Mouse (Mus musculus) gastrocnemius, postnatal 36 days (tissue): ENCODE data around the gene Cdh13. TPM values are rescaled to one million over a fixed set of nuclear protein-coding genes. Genes with fewer than 3 reads are reported as not detected.

Experiments
- DNase-seq, 2 experiments: peaks; one replicate each; pipeline ENCODE4 v3.0.0; 2022
- intact Hi-C: fragments of 180-260 bp; cut with DNase I; formaldehyde crosslinking; loops from one replicate; pipeline ENCODE4 v1.15.1; 2025
- total RNA-seq, 2 experiments: library from RNA; stranded (reverse); gene quantifications; 2 replicates each; pipeline ENCODE4 v1.2.3; 2021

The Cdh13 gene
- total RNA-seq, 2 experiments from 2014 or later = 110 to 120 TPM

- DNase-seq = no peak
- intact Hi-C loops = no loop called here
Measured at GRCm38 (mm10) chr8:118639606-118640005, 356.1 kb downstream of the Cdh13 start.

DNA sequence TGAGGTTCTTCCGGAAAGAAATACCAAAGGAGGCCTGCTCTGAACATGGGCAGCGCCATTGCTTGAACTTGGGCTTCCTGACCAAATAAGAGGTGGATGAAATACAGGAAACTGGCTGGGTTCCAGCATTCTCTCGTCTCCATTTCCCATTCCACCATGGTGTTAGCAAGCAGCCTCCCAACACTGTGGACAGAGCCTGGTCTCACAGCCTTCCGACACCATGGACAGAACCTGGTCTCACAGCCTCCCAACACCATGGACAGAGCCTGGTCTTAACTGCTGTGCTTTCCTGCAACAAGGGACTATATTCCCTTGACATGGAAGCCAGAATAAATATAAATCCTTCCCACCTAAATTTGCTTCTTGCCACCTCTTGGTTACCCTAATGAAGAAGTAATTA is 358.3 kb downstream of the Cdh13 start:
- DNase-seq = no peak
- intact Hi-C loops = no loop called here

- DNase-seq = no peak
- intact Hi-C loops = no loop called here
Measured at GRCm38 (mm10) chr8:118648801-118649537, 365.4 kb downstream of the Cdh13 start.

- intact Hi-C loops = no loop called here
- DNase-seq = no peak
Measured at GRCm38 (mm10) chr8:118649981-118650380, 366.4 kb downstream of the Cdh13 start.

- intact Hi-C loops = no loop called here
- DNase-seq = no peak
Measured at GRCm38 (mm10) chr8:118662001-118662829, 378.7 kb downstream of the Cdh13 start.

- intact Hi-C loops = no loop called here
Measured at GRCm38 (mm10) chr8:118665081-118665480, 381.5 kb downstream of the Cdh13 start.

GRCm38 (mm10) chr8:118667736-118668135 is 384.2 kb downstream of the Cdh13 start:
- no peak for DNase-seq
- intact Hi-C loops = no loop called here

More at GRCm38 (mm10) chr8:118665081-118665480, 381.5 kb downstream of the Cdh13 start:
- no peak for DNase-seq

GRCm38 (mm10) chr8:118676233-118676632 is 392.7 kb downstream of the Cdh13 start:
- no peak for DNase-seq
- intact Hi-C loops = no loop called here

- intact Hi-C loops = no loop called here
- DNase-seq = no peak
Measured at GRCm38 (mm10) chr8:118679347-118679746, 395.8 kb downstream of the Cdh13 start.

- intact Hi-C loops = no loop called here
- no peak for DNase-seq
Measured at GRCm38 (mm10) chr8:118683386-118683785, 399.9 kb downstream of the Cdh13 start.

DNA sequence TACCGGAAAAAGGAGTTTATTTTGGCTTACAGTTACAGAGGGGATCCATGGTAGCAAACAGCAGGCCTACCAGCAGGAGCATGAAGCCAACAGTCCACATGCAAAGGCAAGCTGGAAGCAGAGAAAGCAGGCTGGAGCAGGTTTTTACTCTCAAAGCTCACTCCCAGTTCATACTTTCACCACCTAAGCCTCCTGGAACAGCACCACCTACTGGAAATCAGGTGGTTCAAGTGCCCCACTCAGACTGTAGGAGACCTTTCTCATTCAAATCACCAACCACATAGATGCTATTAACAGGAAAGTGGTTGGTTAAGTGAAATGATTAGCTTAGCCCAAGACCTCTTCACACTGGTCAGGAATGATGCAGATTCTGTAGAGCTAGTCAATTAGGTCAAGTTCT is 402.3 kb downstream of the Cdh13 start:
- intact Hi-C loops = no loop called here
- DNase-seq = no peak

DNA sequence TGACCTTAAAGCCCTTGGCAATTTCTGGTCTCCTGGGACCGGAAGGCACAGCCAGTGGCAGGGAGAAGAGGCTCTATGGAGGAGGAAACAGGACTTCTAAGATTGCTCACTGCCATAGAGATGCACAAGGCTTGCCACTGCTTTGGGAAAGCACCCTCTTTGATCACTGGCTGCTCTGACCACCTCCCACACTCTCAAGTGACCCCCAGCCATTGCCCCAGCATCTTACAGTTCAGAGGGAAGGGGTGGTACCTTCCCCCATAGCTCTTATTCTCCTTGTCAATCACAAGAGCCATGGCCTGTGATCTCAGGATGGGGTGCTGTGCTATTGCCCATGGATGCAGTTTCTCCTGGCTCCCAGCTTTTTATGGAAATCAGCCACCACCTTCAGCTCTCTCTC is 406.3 kb downstream of the Cdh13 start:
- intact Hi-C loops = no loop called here

GRCm38 (mm10) chr8:118701312-118701880 is 417.9 kb downstream of the Cdh13 start:
- DNase-seq = no peak
- intact Hi-C loops = no loop called here

More for the DNA sequence above, 406.3 kb downstream of the Cdh13 start:
- no peak for DNase-seq

- no peak for DNase-seq
- intact Hi-C loops = no loop called here
Measured at GRCm38 (mm10) chr8:118709366-118709765, 425.8 kb downstream of the Cdh13 start.

DNA sequence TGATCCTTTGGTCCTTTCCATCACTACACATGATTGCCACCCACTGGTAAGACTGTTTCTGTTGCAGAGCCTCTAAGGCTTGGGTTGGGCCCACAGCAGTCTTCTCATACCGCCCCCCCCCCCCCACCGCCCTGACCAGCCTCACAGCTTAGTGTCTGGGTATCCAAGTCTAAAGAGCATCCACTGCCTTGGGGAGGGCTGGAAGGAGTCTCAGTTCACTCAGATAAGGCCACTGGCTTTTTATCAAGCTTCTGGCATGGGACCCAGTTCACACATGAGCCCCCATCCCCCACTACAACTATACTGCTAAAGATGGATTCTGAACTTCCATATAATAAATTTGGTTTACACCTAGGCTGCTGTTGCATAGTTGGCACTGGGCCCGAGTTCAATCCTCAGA is 428.1 kb downstream of the Cdh13 start:
- intact Hi-C loops = no loop called here
- no peak for DNase-seq

DNA sequence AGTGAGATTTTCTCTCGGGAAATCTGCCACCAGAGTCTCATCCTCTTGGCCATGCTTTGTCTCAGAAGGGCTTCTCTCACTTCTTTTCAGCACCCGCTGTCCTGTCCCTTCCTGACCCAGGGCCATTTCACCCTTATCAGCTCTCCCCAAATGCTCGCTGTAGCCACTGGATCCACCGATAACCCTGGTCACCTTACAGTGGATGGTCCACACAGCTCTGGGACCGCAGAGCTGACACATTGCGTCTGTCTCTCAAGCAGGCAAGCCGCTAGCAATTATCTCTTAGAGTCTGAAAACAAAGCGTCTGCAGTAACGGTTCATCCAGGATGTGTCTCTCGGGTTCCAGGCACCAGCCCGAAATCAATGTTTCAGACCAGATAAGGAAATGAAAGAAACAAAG is 429.6 kb downstream of the Cdh13 start:
- intact Hi-C loops = no loop called here

DNA sequence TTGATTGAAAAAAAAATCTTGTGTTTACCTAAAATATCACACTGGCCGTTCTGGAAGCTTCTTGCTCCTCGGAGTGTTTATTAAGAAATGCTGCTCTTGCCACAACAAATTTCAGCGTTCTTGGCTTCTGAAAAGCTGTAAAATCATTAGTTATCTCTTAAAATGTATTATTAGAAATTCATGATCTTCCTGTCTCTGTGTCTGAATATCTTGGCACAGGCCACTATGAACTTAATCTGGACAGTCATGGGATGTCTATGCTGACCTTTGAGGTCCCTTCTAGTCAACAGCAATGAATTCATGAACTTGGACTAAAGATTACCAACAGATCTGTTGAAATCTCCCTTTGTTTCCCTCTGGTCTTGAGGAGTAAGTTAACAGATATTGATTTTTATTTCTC is 430.1 kb downstream of the Cdh13 start:
- intact Hi-C loops = no loop called here
- no peak for DNase-seq

More for the DNA sequence above, 429.6 kb downstream of the Cdh13 start:
- no peak for DNase-seq

GRCm38 (mm10) chr8:118722896-118723295 is 439.4 kb downstream of the Cdh13 start:
- intact Hi-C loops = no loop called here

DNA sequence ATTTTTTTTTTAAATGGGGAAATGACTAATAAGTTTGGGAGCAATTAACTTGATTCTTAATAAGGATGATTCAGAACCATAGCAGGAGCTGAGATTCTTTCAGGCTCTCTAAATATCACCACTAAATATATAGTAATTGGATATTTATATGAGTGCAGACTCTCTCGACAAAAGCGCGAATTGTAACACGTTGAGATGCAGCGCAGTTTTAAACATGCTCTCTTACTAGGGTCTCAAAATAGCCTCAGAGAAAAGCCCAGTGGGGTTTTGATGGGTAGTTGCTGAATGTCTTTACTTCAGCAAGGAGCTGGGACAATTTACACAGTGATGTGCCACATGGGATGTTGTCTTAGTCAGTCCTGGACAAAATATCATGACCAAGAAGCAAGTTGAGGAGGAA is 442.1 kb downstream of the Cdh13 start:
- intact Hi-C loops = no loop called here
- DNase-seq = no peak

More at GRCm38 (mm10) chr8:118722896-118723295, 439.4 kb downstream of the Cdh13 start:
- DNase-seq = no peak

GRCm38 (mm10) chr8:118741781-118742180 is 458.2 kb downstream of the Cdh13 start:
- intact Hi-C loops = no loop called here
- no peak for DNase-seq

DNA sequence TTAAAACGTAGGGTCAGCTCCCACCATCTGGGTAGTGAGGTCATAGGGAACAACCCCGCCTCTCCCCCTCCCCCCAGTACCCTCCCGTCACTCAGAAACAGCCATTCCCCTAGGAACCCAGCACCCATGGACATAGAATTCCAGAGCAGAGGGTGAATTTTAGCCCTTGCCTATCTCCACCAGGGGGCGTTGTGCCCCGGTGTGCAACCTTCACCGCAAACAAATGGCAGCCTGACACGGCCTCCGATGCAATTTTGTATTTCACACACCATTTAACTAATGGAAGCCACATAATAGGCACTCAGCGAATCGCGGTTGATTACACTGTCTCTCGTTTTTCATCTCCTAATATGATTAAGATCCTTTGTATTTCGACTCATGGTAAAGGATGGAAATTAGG is 461.5 kb downstream of the Cdh13 start:
- intact Hi-C loops = no loop called here
- DNase-seq = no peak
